Mouse (Mus musculus) heart, embryonic 10.5 days (tissue): ENCODE data around the gene Cxcl15. TPM values are rescaled to one million over a fixed set of nuclear protein-coding genes. Genes with fewer than 3 reads are reported as not detected.

Source experiments
- microRNA-seq: library from miRNA; unstranded; fragments of <30 nt; microRNA quantifications from one replicate; pipeline ENCODE4, GENCODE M21; 2017
- polyA plus RNA-seq: library from polyadenylated mRNA; unstranded; fragments of >200 nt; fragmentation: Nextera tagmentation; extraction: Ambion mirVana; gene quantifications from 2 replicates; pipeline ENCODE4 v1.2.1, GENCODE M21; 2016

The Cxcl15 gene
- polyA plus RNA-seq, 1 experiment from 2014 or later = 0.15 TPM

Small RNA genes lying within 50 kb of the gene (microRNA-seq; reads per million reads assigned to microRNA genes)
- gene Gm24322 = not detected

Other genes with a start within 250 kb of the Cxcl15 start
- gene 5830473C10Rik, start 233.4 kb upstream of the Cxcl15 start, polyA plus RNA-seq = 0.09 TPM in 1 of 2 replicates, not detected in the other
- 0.54 and 1.8 TPM in 2 replicates for gene Rassf6, start 153.9 kb upstream of the Cxcl15 start, polyA plus RNA-seq
- 0.21 TPM in 1 of 2 replicates, not detected in the other for gene Cxcl5, start 35.2 kb upstream of the Cxcl15 start, polyA plus RNA-seq
- 9.8 and 13.4 TPM in 2 replicates for gene Ppbp, start 26.0 kb upstream of the Cxcl15 start, polyA plus RNA-seq
- 72.7 and 81.1 TPM in 2 replicates for gene Pf4, start 22.1 kb upstream of the Cxcl15 start, polyA plus RNA-seq
- 0.13 TPM in 1 of 2 replicates, not detected in the other for gene Cxcl3, start 8.4 kb upstream of the Cxcl15 start, polyA plus RNA-seq
- gene Cxcl1, start 96.7 kb downstream of the Cxcl15 start, polyA plus RNA-seq = 0.24 TPM in 1 of 2 replicates, not detected in the other
- gene Cxcl2, start 109.3 kb downstream of the Cxcl15 start, polyA plus RNA-seq = not detected in 2 replicates
- 28.1 and 34.1 TPM in 2 replicates for gene Mthfd2l, start 136.6 kb downstream of the Cxcl15 start, polyA plus RNA-seq
- gene Epgn, start 232.9 kb downstream of the Cxcl15 start, polyA plus RNA-seq = 0.07 and 0.14 TPM in 2 replicates